Mouse (Mus musculus) small intestine, adult 2 months (tissue): Measurements from ENCODE around the gene Ptprm.

ENCODE experiments used
- CTCF ChIP-seq: fragments of 200-500 bp; IDR thresholded peaks from 2 replicates; pipeline ENCODE4 v1.5.1; 2012; ENCODE audit warnings: low read depth, mild to moderate bottlenecking, control low read depth, inconsistent platforms, low read length, moderate library complexity, mixed read lengths; ENCODE audit not compliant: insufficient replicate concordance, insufficient read length; ENCODE audit errors: extremely low read depth
- POLR2A ChIP-seq: fragments of 200-500 bp; IDR thresholded peaks from 2 replicates; pipeline ENCODE4 v1.6.1; 2012; ENCODE audit warnings: low read depth, mild to moderate bottlenecking, control low read depth, inconsistent platforms, low read length, moderate library complexity

DNA sequence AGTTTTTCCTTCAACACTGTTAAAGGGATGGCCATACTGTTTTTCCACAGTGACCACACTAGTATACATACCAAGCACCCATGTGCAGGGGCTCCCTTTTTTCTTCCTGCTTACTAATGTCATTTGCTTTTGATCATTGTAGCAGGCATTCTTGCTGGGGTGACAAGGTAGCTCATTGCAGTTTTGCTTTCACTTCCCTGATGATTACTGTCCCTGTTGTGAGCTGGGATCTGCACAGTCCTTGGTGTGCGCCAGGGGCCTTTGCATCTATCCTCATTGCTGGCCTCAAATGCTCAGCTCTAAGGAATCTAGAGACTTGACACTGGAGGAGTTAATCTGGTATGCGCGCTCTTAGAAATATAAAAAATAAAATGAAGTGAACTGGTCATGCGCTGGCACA, 147.3 kb downstream of the Ptprm start:
- TF ChIP-seq POLR2A (no peak), CTCF (no peak)
